Mouse (Mus musculus) small intestine, adult 2 months (tissue): ENCODE results near the gene Med24. TPM values are rescaled to one million over a fixed set of nuclear protein-coding genes. Genes with fewer than 3 reads are reported as not detected.

ENCODE experiments used
- H3K27ac ChIP-seq: fragments of 200-500 bp; 2 replicates; pipeline ENCODE4 v1.5.1; 2012; ENCODE audit warnings: low read depth, low read length, control low read depth, inconsistent platforms; ENCODE audit not compliant: insufficient read depth
- H3K27me3 ChIP-seq: fragments of 200-500 bp; 2 replicates; pipeline ENCODE4 v1.6.1; 2012; ENCODE audit warnings: mild to moderate bottlenecking, moderate library complexity, low read length, inconsistent platforms; ENCODE audit not compliant: control insufficient read depth, insufficient read depth
- H3K36me3 ChIP-seq: fragments of 200-500 bp; 2 replicates; pipeline ENCODE4 v1.6.1; 2012; ENCODE audit warnings: mild to moderate bottlenecking, low read length, control low read depth, inconsistent platforms; ENCODE audit not compliant: control insufficient read depth, insufficient read depth
- H3K4me1 ChIP-seq: fragments of 200-500 bp; 2 replicates; pipeline ENCODE4 v1.6.1; 2012; ENCODE audit warnings: low read length, inconsistent platforms, mixed read lengths; ENCODE audit not compliant: control insufficient read depth, insufficient read depth, insufficient read length
- H3K4me3 ChIP-seq: fragments of 200-500 bp; 2 replicates; pipeline ENCODE4 v1.5.1; 2012; ENCODE audit warnings: low read depth, mild to moderate bottlenecking, control low read depth, inconsistent platforms, low read length, moderate library complexity
- CTCF ChIP-seq: fragments of 200-500 bp; IDR thresholded peaks from 2 replicates; pipeline ENCODE4 v1.5.1; 2012; ENCODE audit warnings: low read depth, mild to moderate bottlenecking, control low read depth, inconsistent platforms, low read length, moderate library complexity, mixed read lengths; ENCODE audit not compliant: insufficient replicate concordance, insufficient read length; ENCODE audit errors: extremely low read depth
- POLR2A ChIP-seq: fragments of 200-500 bp; IDR thresholded peaks from 2 replicates; pipeline ENCODE4 v1.6.1; 2012; ENCODE audit warnings: low read depth, mild to moderate bottlenecking, control low read depth, inconsistent platforms, low read length, moderate library complexity
- WGBS: fragments of 180-500 bp; shearing (Covaris S2); methylation state at CpG from one replicate; pipeline ENCODE4 v1.1.7; 2018; 5-methylcytosine and 5-hydroxymethylcytosine counted together
- polyA plus RNA-seq: library from polyadenylated mRNA; depleted of rRNA; stranded (reverse); fragments of >200 nt; gene quantifications from 2 replicates; pipeline ENCODE4 v1.2.3, GENCODE M21; 2012

The Med24 gene
- polyA plus RNA-seq, 1 experiment = 49.5 TPM

DNA sequence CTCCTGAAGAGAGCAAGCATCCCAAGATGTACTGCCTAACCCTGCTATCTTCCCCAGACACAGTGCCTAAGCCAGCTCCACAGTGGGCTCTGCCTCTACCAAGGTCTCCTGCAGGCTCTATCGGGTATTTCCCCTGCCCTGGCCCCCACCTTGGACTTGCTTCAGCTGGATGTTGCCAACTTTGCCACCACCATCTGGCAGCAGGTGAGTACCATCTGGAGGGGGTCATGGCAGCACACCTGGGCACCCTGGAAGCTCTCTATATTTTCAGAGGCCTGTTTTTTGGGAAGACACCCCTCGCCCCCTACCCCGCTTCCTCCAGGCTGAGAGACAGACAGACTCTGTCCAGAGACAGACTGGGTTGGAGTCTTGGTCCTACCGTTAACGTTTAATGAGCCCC lies 26.9 kb downstream of the Med24 start:
- Histone ChIP-seq H3K4me3 (no peak overlapping the region), H3K36me3 (peaks cover 25% of the 10 kb centered on the region), H3K27me3 (no peaks in the 10 kb centered on the region), H3K4me1 (no peaks in the 10 kb centered on the region; the same call in 1 of the 2 replicates), H3K27ac (no peak overlapping the region)
- 67% methylated on average over 5 of the region's 5 CpGs for WGBS
- TF ChIP-seq POLR2A (no peak), CTCF (no peak)

DNA sequence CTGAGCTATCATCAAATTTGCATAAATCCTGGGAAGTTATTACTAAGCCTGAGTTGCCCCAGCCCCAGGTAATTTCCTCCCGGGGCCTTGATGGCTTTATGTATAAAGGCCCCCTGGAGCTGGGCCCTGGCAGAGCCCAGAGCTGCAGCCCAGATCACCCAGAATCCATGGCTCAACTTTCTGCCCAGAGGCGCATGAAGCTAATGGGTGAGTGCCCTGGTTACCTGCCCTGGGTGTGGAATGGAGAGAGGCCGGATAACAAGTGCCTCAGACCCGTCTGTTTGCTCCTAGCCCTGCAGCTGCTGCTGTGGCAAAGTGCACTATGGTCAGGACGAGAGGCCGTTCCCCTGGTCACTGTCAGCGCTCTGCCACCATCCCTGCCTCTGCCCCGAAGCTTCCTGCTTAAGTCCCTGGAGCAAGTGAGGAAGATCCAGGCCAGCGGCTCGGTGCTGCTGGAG lies 28.0 kb downstream of the Med24 start, which contains the start of gene Csf3:
Csf3 (plus strand) TSS at position 51 of the 458 bp plus-strand sequence.
- no peak within 1 kb of the TSS for H3K4me3 ChIP-seq
- 69% methylated on average over 10 of the region's 10 CpGs for WGBS
- peaks cover 19% of the 10 kb centered on the region for H3K36me3 ChIP-seq
- H3K27me3 ChIP-seq = no peaks in the 10 kb centered on the region
- TF ChIP-seq CTCF = no peak
- no peak for TF ChIP-seq POLR2A
- H3K27ac ChIP-seq = no peak within 1 kb of the TSS
- no peaks in the 10 kb centered on the region; the same call in 1 of the 2 replicates for H3K4me1 ChIP-seq

DNA sequence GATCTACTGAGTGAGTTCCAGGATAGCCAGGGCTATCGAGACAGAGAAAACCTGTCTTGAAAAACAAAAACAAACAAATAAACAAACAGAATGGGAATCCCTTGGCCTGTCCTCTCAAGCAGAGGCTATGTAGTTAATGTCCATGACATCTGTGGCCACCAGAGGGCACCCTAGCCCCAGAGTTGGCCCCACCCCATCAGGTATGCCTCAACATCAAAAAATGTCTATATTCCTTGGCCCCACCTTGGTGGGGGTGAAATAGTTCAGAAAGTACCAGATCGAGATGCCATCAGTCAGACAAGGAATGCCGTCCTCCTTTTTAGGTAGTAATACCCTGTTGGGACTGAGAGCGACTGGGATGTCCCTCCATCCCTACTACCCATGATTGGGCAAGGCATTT lies 29.3 kb downstream of the Med24 start:
- Histone ChIP-seq H3K36me3 (peaks cover 19% of the 10 kb centered on the region), H3K4me1 (no peaks in the 10 kb centered on the region; the same call in 1 of the 2 replicates), H3K27ac (no peak overlapping the region), H3K27me3 (no peaks in the 10 kb centered on the region), H3K4me3 (no peak overlapping the region)
- TF ChIP-seq POLR2A (no peak), CTCF (peak; percentile 83; the same call in 1 of the 2 replicates)
- WGBS = 25% methylated on average over 4 of the region's 4 CpGs

DNA sequence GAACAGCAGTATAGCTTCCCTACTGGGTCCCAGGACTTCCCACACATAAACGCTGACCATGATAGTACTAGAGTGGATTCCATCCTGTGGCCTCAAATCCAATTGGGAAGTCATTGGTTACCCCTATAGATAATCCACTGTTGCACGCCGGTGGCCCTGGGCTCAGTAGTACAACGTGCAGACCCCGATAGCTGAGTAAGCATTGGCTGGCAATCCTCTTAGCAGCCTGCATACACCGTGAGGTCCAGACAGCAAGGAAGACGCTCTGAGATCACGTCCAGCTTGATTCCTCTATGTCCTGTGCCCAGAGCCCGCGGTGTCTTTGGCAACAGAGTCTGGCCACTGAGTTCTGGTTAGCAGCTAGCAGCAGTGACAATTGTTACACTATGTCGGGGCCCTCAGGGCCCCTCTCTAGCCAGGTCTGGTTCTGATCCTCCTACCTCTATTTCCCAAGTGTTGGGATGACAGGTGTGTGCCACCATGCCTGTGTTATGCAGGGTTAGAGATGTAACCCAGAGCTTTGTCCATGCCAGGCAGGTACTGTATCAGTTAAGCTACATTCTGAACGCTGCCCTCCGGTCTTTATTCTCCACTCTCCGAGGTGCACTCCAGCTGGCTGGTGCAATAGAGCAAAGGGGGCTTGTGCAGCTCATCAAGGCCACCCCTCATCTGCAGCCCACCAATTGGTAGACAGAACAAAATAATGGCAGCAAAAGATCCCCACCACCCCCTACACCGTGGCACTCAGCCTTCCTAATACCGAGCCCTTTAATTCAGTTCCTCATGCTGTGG lies 30.2 kb downstream of the Med24 start:
- H3K27ac ChIP-seq = no peak overlapping the region
- no peaks in the 10 kb centered on the region for H3K4me1 ChIP-seq
- peaks cover 20% of the 10 kb centered on the region for H3K36me3 ChIP-seq
- H3K27me3 ChIP-seq = no peaks in the 10 kb centered on the region
- 87% methylated on average over 16 of the region's 16 CpGs for WGBS
- H3K4me3 ChIP-seq = no peak overlapping the region
- TF ChIP-seq CTCF (no peak), POLR2A (no peak)

DNA sequence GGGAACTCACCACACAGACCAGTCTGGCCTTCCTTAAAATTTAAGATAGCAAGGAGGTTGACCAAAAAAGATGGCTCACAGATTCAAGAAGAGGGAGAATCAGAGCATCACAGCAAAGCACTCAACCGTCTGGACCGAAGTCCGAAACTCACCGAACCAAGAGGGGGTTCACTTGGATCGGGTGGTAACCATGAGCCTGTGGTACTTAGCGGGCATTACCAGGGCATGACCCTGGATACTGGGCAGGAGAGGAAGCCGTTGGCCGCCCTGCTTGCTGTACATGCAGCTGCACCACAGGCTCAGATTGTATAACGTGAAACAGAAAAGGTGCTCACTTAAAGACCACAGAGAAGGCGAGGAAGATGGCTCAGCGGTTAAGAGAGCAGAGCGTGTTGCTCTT lies 32.0 kb downstream of the Med24 start:
- H3K27me3 ChIP-seq = no peaks in the 10 kb centered on the region
- H3K4me1 ChIP-seq = no peaks in the 10 kb centered on the region
- H3K4me3 ChIP-seq = no peak overlapping the region
- TF ChIP-seq CTCF = no peak
- TF ChIP-seq POLR2A = no peak
- peaks cover 35% of the 10 kb centered on the region for H3K36me3 ChIP-seq
- 87% methylated on average over 12 of the region's 12 CpGs for WGBS
- no peak overlapping the region for H3K27ac ChIP-seq

DNA sequence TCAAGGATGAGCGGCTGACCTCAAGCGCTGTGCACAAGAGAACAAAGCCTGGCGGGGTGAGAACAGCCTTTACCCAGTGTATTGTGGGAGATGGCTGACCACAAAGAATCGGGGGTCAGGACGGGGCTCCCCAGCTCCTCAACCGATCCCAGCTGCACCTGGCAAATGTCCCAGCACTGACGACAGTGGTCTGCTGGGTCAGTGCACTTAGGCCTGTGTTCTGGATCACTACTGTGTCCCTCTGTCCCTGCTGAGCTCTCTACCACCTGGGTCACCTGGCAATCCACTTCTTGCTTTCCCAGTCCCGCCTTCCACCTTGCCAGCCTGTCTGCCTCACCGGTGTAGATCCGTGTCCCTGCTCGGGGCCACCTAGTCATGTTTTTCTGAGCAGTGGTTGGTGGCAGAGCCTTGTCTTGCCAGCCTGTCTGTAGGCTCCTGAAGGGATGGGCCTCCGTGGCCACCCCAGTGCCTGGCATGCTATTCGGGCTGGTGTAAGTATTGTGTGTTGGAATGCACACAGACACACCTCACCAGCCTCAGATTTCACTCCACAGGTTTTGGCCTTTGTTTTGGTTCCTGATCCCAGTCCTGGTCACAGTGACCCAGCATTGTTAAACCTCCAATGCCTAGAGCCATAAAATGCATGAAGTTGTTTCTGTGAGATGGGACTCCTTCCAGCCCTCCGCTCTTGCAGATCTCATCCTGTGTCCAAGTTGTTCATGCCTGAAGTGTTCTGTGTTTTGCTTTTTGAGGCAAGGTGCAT lies 32.6 kb downstream of the Med24 start:
- H3K27ac ChIP-seq = no peak overlapping the region
- no peak overlapping the region for H3K4me3 ChIP-seq
- 73% methylated on average over 14 of the region's 14 CpGs for WGBS
- H3K4me1 ChIP-seq = no peaks in the 10 kb centered on the region
- TF ChIP-seq POLR2A = no peak
- no peak for TF ChIP-seq CTCF
- no peaks in the 10 kb centered on the region for H3K27me3 ChIP-seq
- H3K36me3 ChIP-seq = peaks cover 40% of the 10 kb centered on the region

DNA sequence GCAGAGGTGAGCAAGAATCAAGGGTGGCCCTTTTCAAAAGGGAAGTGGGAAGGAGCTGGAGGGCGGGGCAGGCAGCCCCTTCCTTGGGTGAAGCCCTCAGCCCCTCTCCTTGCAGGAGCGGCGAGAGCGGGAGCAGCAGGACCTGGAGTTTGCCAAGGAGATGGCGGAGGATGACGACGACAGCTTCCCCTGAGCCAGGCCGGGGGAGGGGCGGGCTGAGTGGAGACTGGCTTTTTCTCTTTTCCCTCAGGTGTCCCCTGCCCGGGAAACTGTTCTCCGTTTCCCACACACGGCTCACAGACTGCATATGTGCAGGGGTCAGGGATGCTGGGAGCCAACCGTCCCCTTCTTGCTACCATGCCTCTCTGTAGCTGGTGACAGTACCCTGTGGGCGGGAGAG lies 33.8 kb downstream of the Med24 start:
- 84% methylated on average over 14 of the region's 14 CpGs for WGBS
- Histone ChIP-seq H3K27me3 (no peaks in the 10 kb centered on the region), H3K4me1 (no peaks in the 10 kb centered on the region), H3K27ac (no peak overlapping the region), H3K4me3 (no peak overlapping the region), H3K36me3 (peaks cover 51% of the 10 kb centered on the region)
- TF ChIP-seq POLR2A (no peak), CTCF (no peak)
